In genomic region chr8:121896476-121897145, GRCm38 (mm10) we compare ENCODE assay signal across 11 mouse cellular contexts. TPM values are rescaled to one million over a fixed set of nuclear protein-coding genes. Genes with fewer than 3 reads are reported as not detected.
DNase-seq lines count a peak whose midpoint lies in the region; ATAC-seq and TF ChIP-seq lines count a peak whose summit lies in the region.
"Had no signal": no experiment of that assay in that cellular context is flagged by ENCODE, and none has a peak within 500 bp of the region (broad histone marks: within the 10 kb centered on the region; RNA-seq: fewer than 3 reads in every experiment).

No protein-coding gene starts in this region.

- H3K79me2 ChIP-seq in liver, adult 2 months (ENCODE audit: control insufficient read depth, insufficient read depth, low read length), result no peaks in the 10 kb centered on the region

- H3K4me2 ChIP-seq in hindbrain, embryonic 11.5 days (replicated peaks; ENCODE audit: low read depth, low read length), result no peak overlapping the region
- H3K4me2 ChIP-seq in kidney, embryonic 16.5 days (replicated peaks; ENCODE audit: low read depth, low read length), result no peak overlapping the region

- peak overlapping the region; percentile 26 for H3K9ac ChIP-seq in liver, adult 2 months (ENCODE audit: low read depth, low read length)
- 0 out of 2 replicates have a peak overlapping the region, but pooled peaks have one; percentile 11 for H3K9ac ChIP-seq in hindbrain, embryonic 11.5 days (ENCODE audit: low read depth, low read length)
- H3K9ac ChIP-seq in kidney, embryonic 16.5 days (replicated peaks; ENCODE audit: low read length), result peak overlapping the region; percentile 40; the same call in 1 of the 2 replicates
- H3K9ac ChIP-seq: midbrain, embryonic 12.5 days had no signal

- DNase-seq in liver, adult 2 months (ENCODE audit: extremely low read depth, low read depth, low spot score), result peak; percentile 93
- DNase-seq in liver, result no peak
- DNase-seq in hindbrain, embryonic 11.5 days (ENCODE audit: low spot score), result no peak
- DNase-seq in spleen, adult 12 weeks (ENCODE audit: low spot score), result no peak
- DNase-seq in layer of hippocampus, postnatal 36 days, result no peak
- DNase-seq in frontal cortex, adult 2 months (ENCODE audit: extremely low spot score in 1 of 2, low spot score in 1 of 2), result no peak
- DNase-seq: heart, postnatal 14 days had no signal

- H3K27ac ChIP-seq in liver, adult 2 months (replicated peaks; ENCODE audit: insufficient read depth, low read depth, low read length), result peak overlapping the region; percentile 68
- no peak overlapping the region for H3K27ac ChIP-seq in hindbrain, embryonic 11.5 days (ENCODE audit: low read depth, low read length)
- peak overlapping the region; percentile 94 for H3K27ac ChIP-seq in kidney, embryonic 16.5 days (ENCODE audit: low read length)
- H3K27ac ChIP-seq in small intestine, adult 2 months (ENCODE audit: insufficient read depth, low read depth, low read length), result peak overlapping the region; percentile 83; the same call in 1 of the 2 replicates
- H3K27ac ChIP-seq: midbrain, embryonic 12.5 days had no signal

- 21% methylated on average over 12 of the region's 12 CpGs for WGBS in liver, adult 2 months
- 18% methylated on average over 12 of the region's 12 CpGs for WGBS in hindbrain, embryonic 11.5 days
- 39% methylated on average over 12 of the region's 12 CpGs for WGBS in kidney, embryonic 16.5 days
- 32% methylated on average over 12 of the region's 12 CpGs for WGBS in small intestine, adult 2 months

- TF ChIP-seq POLR2A in liver, adult 2 months (IDR thresholded peaks at IDR 0.05; ENCODE audit: extremely low read depth, insufficient read depth, low read length), result no peak
- no peak for TF ChIP-seq POLR2A in small intestine, adult 2 months (IDR thresholded peaks at IDR 0.05; ENCODE audit: low read depth, low read length)

- no peaks in the 10 kb centered on the region for H3K36me3 ChIP-seq in liver, adult 2 months (ENCODE audit: control insufficient read depth, insufficient read depth, low read length)
- no peaks in the 10 kb centered on the region for H3K36me3 ChIP-seq in hindbrain, embryonic 11.5 days (ENCODE audit: control insufficient read depth, insufficient read depth, low read length)
- H3K36me3 ChIP-seq in kidney, embryonic 16.5 days (ENCODE audit: insufficient read depth, low read length), result 0 out of 2 replicates have a peak, but pooled peaks cover 4% of the 10 kb centered on the region
- no peaks in the 10 kb centered on the region for H3K36me3 ChIP-seq in small intestine, adult 2 months (ENCODE audit: control insufficient read depth, insufficient read depth, low read length)

- H3K27me3 ChIP-seq in liver, adult 2 months (ENCODE audit: control insufficient read depth, insufficient read depth, low read length), result no peaks in the 10 kb centered on the region
- H3K27me3 ChIP-seq in hindbrain, embryonic 11.5 days (ENCODE audit: control insufficient read depth, insufficient read depth, low read length), result no peaks in the 10 kb centered on the region
- H3K27me3 ChIP-seq in kidney, embryonic 16.5 days (ENCODE audit: insufficient read depth, low read length), result no peaks in the 10 kb centered on the region
- H3K27me3 ChIP-seq in small intestine, adult 2 months (ENCODE audit: control insufficient read depth, insufficient read depth, low read length), result no peaks in the 10 kb centered on the region
- H3K27me3 ChIP-seq: midbrain, embryonic 12.5 days had no signal

- peak overlapping the region; percentile 37 for H3K4me3 ChIP-seq in liver, adult 2 months (ENCODE audit: insufficient read depth, low read depth, low read length)
- no peak overlapping the region for H3K4me3 ChIP-seq in hindbrain, embryonic 11.5 days (ENCODE audit: low read depth, low read length)
- no peak overlapping the region for H3K4me3 ChIP-seq in kidney, embryonic 16.5 days (ENCODE audit: low read length)
- H3K4me3 ChIP-seq in small intestine, adult 2 months (ENCODE audit: low read depth, low read length), result no peak overlapping the region
- H3K4me3 ChIP-seq: midbrain, embryonic 12.5 days had no signal

- H3K4me1 ChIP-seq in liver, adult 2 months (ENCODE audit: control insufficient read depth, insufficient read depth, low read length), result peaks cover 19% of the 10 kb centered on the region
- peaks cover 27% of the 10 kb centered on the region for H3K4me1 ChIP-seq in hindbrain, embryonic 11.5 days (replicated peaks; ENCODE audit: control insufficient read depth, insufficient read depth, low read length)
- H3K4me1 ChIP-seq in kidney, embryonic 16.5 days (ENCODE audit: insufficient read depth, low read length), result peaks cover 44% of the 10 kb centered on the region
- H3K4me1 ChIP-seq in small intestine, adult 2 months (ENCODE audit: control insufficient read depth, insufficient read depth, insufficient read length, low read length), result peaks cover 27% of the 10 kb centered on the region

- TF ChIP-seq CTCF in liver, adult 2 months (IDR thresholded peaks at IDR 0.05; ENCODE audit: low read depth, low read length), result no peak
- TF ChIP-seq CTCF in small intestine, adult 2 months (IDR thresholded peaks at IDR 0.05; ENCODE audit: extremely low read depth, insufficient read length, insufficient replicate concordance, low read depth, low read length), result no peak

- ATAC-seq in hindbrain, embryonic 11.5 days (ENCODE audit: low FRiP score), result no peak
- peak; percentile 6; the same call in 1 of the 2 replicates for ATAC-seq in kidney, embryonic 16.5 days (ENCODE audit: low FRiP score, low TSS enrichment)

- no peaks in the 10 kb centered on the region for H3K9me3 ChIP-seq in hindbrain, embryonic 11.5 days (ENCODE audit: control insufficient read depth, low read length)
- H3K9me3 ChIP-seq in kidney, embryonic 16.5 days (ENCODE audit: low read length), result no peaks in the 10 kb centered on the region
- H3K9me3 ChIP-seq: midbrain, embryonic 12.5 days had no signal

RNA-seq across cellular contexts. Expression of gene Slc7a5, which starts 10.9 kb away (rescaled TPM):
- total RNA-seq in liver, adult 2 months (2014; rRNA removed), result 1.1 and 1.9 TPM in 2 replicates
- 2.3 and 4.5 TPM in 2 replicates for polyA plus RNA-seq in liver, adult 2 months (2012; rRNA removed)
- 23.3 and 29.9 TPM in 2 replicates for polyA plus RNA-seq in hindbrain, embryonic 11.5 days (2014; fragmentation: Nextera tagmentation; extraction: Ambion mirVana)
- polyA plus RNA-seq in kidney, embryonic 16.5 days (2015; fragmentation: Nextera tagmentation; extraction: Ambion mirVana), result 15.1 and 17.0 TPM in 2 replicates
- 10.9 and 11.5 TPM in 2 replicates for polyA plus RNA-seq in small intestine, adult 2 months (2012; rRNA removed)
- total RNA-seq in layer of hippocampus, postnatal 36 days (2021), result 10 to 100 TPM; 60.2 to 70.4 TPM
- 63.7 and 70.1 TPM in 2 replicates for polyA plus RNA-seq in frontal cortex, adult 2 months (2012; rRNA removed)

RNA-seq across cellular contexts. Expression of gene Car5a, which starts 48.1 kb away (rescaled TPM):
- 90.5 and 92.0 TPM in 2 replicates for total RNA-seq in liver, adult 2 months (2014; rRNA removed)
- 203 and 352 TPM in 2 replicates for polyA plus RNA-seq in liver, adult 2 months (2012; rRNA removed)
- polyA plus RNA-seq in hindbrain, embryonic 11.5 days (2014; fragmentation: Nextera tagmentation; extraction: Ambion mirVana), result 0.15 TPM in 1 of 2 replicates, not detected in the other
- not detected in 2 replicates for polyA plus RNA-seq in kidney, embryonic 16.5 days (2015; fragmentation: Nextera tagmentation; extraction: Ambion mirVana)
- 0.11 TPM in 1 of 2 replicates, not detected in the other for polyA plus RNA-seq in small intestine, adult 2 months (2012; rRNA removed)
- total RNA-seq in layer of hippocampus, postnatal 36 days (2021), result not detected
- polyA plus RNA-seq in frontal cortex, adult 2 months (2012; rRNA removed), result 0.34 and 0.40 TPM in 2 replicates
- total RNA-seq: heart, postnatal 14 days; left cerebral cortex, postnatal 25 days had no signal

RNA-seq across cellular contexts. Expression of gene Banp, which starts 52.9 kb away (rescaled TPM):
- 9.8 and 19.7 TPM in 2 replicates for total RNA-seq in liver, adult 2 months (2014; rRNA removed)
- polyA plus RNA-seq in liver, adult 2 months (2012; rRNA removed), result 24.5 and 38.2 TPM in 2 replicates
- 50.8 and 51.8 TPM in 2 replicates for polyA plus RNA-seq in hindbrain, embryonic 11.5 days (2014; fragmentation: Nextera tagmentation; extraction: Ambion mirVana)
- 50.7 TPM in 2 replicates for polyA plus RNA-seq in kidney, embryonic 16.5 days (2015; fragmentation: Nextera tagmentation; extraction: Ambion mirVana)
- 24.7 and 34.3 TPM in 2 replicates for polyA plus RNA-seq in small intestine, adult 2 months (2012; rRNA removed)
- 10 to 100 TPM; 55.5 to 73.5 TPM for total RNA-seq in layer of hippocampus, postnatal 36 days (2021)
- polyA plus RNA-seq in frontal cortex, adult 2 months (2012; rRNA removed), result 69.6 and 81.2 TPM in 2 replicates

Comparison
In these comparisons a context has a peak if more than half of its experiments do, and no peak if none do; other contexts are left out.
1. RNA of gene Car5a, which starts 48.1 kb away (polyA plus RNA-seq): 203 to 352 TPM in liver, adult 2 months; 0.34 to 0.40 TPM in frontal cortex, adult 2 months, 0.11 TPM in small intestine, adult 2 months, 0.15 TPM in hindbrain, embryonic 11.5 days and not detected in kidney, embryonic 16.5 days; every median in the first group is over 100 times any median in the second.
2. Peak in every context shown above with its lines, with median percentiles within 50 percentile points of each other: H3K9ac ChIP-seq.